Mouse (Mus musculus): ENCODE measurements around the gene Morn4.

The Morn4 gene

GRCm38 (mm10) chr19:42037167-42037702, 48.9 kb downstream of the Morn4 start:
- DNase-seq: no peak

GRCm38 (mm10) chr19:42036357-42036756, 49.8 kb downstream of the Morn4 start:
- DNase-seq: peak; percentile 50 to 66

- DNase-seq: peak; percentile 93
Observed at GRCm38 (mm10) chr19:42035456-42036248, 50.5 kb downstream of the Morn4 start, which contains the start of gene Ankrd2. Ankrd2 (plus strand) TSS chr19:42036000.

GRCm38 (mm10) chr19:42034881-42035455, 51.2 kb downstream of the Morn4 start:
- DNase-seq: no peak

- DNase-seq: peak; percentile 46 to 60
Observed at GRCm38 (mm10) chr19:42034146-42034775, 51.9 kb downstream of the Morn4 start.

- DNase-seq: peak; percentile 63 to 74
Observed at GRCm38 (mm10) chr19:42033611-42034010, 52.5 kb downstream of the Morn4 start.

GRCm38 (mm10) chr19:42031112-42031511, 55.0 kb downstream of the Morn4 start:
- DNase-seq: no peak

GRCm38 (mm10) chr19:42026158-42026557, 60.0 kb downstream of the Morn4 start:
- peak; percentile 91 to 92 for DNase-seq

All from cerebellum, postnatal 10 days (tissue).